Mouse (Mus musculus): ENCODE results near the gene Nme9. TPM values are rescaled to one million over a fixed set of nuclear protein-coding genes. Genes with fewer than 3 reads are reported as not detected.
A peak's percentile ranks its signal among the peaks of the same experiment; 100 is the strongest.

Gene Nme9
- polyA plus RNA-seq, 1 experiment from 2014 or later = not detected

- Histone ChIP-seq H3K9me3 (ENCODE audit: control insufficient read depth, low read length) (no peaks in the 10 kb centered on the region), H3K4me3 (ENCODE audit: low read depth, low read length) (no peak overlapping the region), H3K9ac (ENCODE audit: low read length) (no peak overlapping the region), H3K27me3 (replicated peaks; ENCODE audit: control insufficient read depth, insufficient read depth, low read length) (peaks cover 15% of the 10 kb centered on the region), H3K36me3 (ENCODE audit: control insufficient read depth, insufficient read depth, low read length) (no peaks in the 10 kb centered on the region), H3K4me1 (replicated peaks; ENCODE audit: control insufficient read depth, insufficient read depth, low read length) (peaks cover 6% of the 10 kb centered on the region), H3K27ac (ENCODE audit: low read depth) (no peak overlapping the region), H3K4me2 (ENCODE audit: low read length) (no peak overlapping the region)
- ATAC-seq (replicated peaks; ENCODE audit: low FRiP score, low TSS enrichment, low read depth) (no peak), DNase-seq (ENCODE audit: low spot score) (no peak)
- WGBS = 81% methylated on average over 5 of the region's 5 CpGs
These were observed 10.3 kb upstream of the Nme9 start for GRCm38 (mm10) chr9:99440941-99441340.

GRCm38 (mm10) chr9:99441647-99442433 is 9.4 kb upstream of the Nme9 start:
- 92% methylated on average over 4 of the region's 4 CpGs for WGBS
- H3K36me3 ChIP-seq (ENCODE audit: control insufficient read depth, insufficient read depth, low read length) = no peaks in the 10 kb centered on the region
- DNase-seq (ENCODE audit: low spot score) (no peak), ATAC-seq (replicated peaks; ENCODE audit: low FRiP score, low TSS enrichment, low read depth) (no peak; the same call in 1 of the 2 replicates)
- H3K27me3 ChIP-seq (replicated peaks; ENCODE audit: control insufficient read depth, insufficient read depth, low read length) = peaks cover 15% of the 10 kb centered on the region
- H3K9ac ChIP-seq (ENCODE audit: low read length) = no peak overlapping the region
- no peak overlapping the region for H3K27ac ChIP-seq (ENCODE audit: low read depth)
- H3K4me2 ChIP-seq (ENCODE audit: low read length) = no peak overlapping the region
- H3K4me3 ChIP-seq (ENCODE audit: low read depth, low read length) = no peak overlapping the region
- H3K9me3 ChIP-seq (ENCODE audit: control insufficient read depth, low read length) = no peaks in the 10 kb centered on the region
- peaks cover 6% of the 10 kb centered on the region; the same call in 1 of the 2 replicates for H3K4me1 ChIP-seq (replicated peaks; ENCODE audit: control insufficient read depth, insufficient read depth, low read length)

DNA sequence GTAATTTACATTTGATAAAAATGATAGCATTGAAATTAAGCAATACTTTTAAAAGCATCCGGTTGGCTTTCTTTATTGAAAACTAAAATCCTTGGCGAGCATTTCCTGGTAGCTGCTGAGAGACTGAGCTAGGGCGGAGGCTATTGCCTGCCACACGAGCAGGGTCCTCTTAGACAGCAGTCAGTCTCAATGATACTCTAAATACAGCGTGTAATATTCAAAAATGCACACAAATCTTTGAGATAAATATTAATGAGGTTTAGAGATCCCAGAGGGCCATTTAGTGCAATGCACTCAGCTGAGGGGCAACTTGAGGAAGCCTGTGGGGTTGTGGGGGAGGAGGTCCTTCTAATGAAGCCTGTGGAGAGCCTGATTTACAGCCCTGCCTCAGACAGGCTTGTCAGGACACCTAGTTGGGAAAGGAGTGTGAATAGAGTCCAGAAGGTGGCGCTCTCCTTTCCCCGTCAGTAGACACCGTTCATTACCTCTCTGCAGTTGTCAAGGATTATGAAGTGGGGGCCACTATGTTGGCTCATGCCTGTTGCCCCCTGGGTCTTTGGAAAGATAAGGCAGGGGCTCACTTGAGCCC is 6.6 kb upstream of the Nme9 start:
- no peak overlapping the region for H3K4me3 ChIP-seq (ENCODE audit: low read depth, low read length)
- ATAC-seq (replicated peaks; ENCODE audit: low FRiP score, low TSS enrichment, low read depth) = 0 out of 2 replicates have a peak, but pooled peaks have one; percentile 40
- H3K27me3 ChIP-seq (replicated peaks; ENCODE audit: control insufficient read depth, insufficient read depth, low read length) = no peaks in the 10 kb centered on the region
- no peak for DNase-seq (ENCODE audit: low spot score)
- H3K9me3 ChIP-seq (ENCODE audit: control insufficient read depth, low read length) = no peaks in the 10 kb centered on the region
- H3K9ac ChIP-seq (ENCODE audit: low read length) = no peak overlapping the region
- H3K4me2 ChIP-seq (ENCODE audit: low read length) = no peak overlapping the region
- 36% methylated on average over 8 of the region's 8 CpGs for WGBS
- H3K27ac ChIP-seq (ENCODE audit: low read depth) = no peak overlapping the region
- no peaks in the 10 kb centered on the region for H3K4me1 ChIP-seq (replicated peaks; ENCODE audit: control insufficient read depth, insufficient read depth, low read length)
- H3K36me3 ChIP-seq (ENCODE audit: control insufficient read depth, insufficient read depth, low read length) = no peaks in the 10 kb centered on the region

DNA sequence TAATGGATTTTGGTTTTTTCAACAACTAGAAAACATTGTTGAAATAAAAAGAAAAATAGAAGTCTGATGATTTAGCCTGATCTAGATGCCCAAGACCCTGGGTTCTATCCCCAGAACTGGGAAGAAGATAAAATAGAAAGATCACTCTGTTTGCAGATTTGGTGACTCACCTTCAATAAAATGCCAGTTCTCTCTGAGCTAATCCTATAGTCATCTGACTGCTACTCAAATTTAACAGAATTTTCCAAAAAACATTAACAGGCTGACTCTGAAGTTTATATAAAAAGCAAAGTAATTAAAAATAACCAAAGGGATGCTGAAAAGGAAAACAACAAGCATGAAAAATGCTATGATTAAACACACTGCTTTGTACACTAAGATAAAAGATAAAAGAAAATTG is 5.0 kb upstream of the Nme9 start:
- H3K36me3 ChIP-seq (ENCODE audit: control insufficient read depth, insufficient read depth, low read length) = no peaks in the 10 kb centered on the region
- 0 out of 2 replicates have a peak, but pooled peaks cover 7% of the 10 kb centered on the region for H3K27me3 ChIP-seq (replicated peaks; ENCODE audit: control insufficient read depth, insufficient read depth, low read length)
- no peak overlapping the region for H3K4me2 ChIP-seq (ENCODE audit: low read length)
- no peak overlapping the region for H3K27ac ChIP-seq (ENCODE audit: low read depth)
- DNase-seq (ENCODE audit: low spot score) (no peak), ATAC-seq (replicated peaks; ENCODE audit: low FRiP score, low TSS enrichment, low read depth) (no peak)
- H3K9me3 ChIP-seq (ENCODE audit: control insufficient read depth, low read length) = no peaks in the 10 kb centered on the region
- H3K4me1 ChIP-seq (replicated peaks; ENCODE audit: control insufficient read depth, insufficient read depth, low read length) = no peaks in the 10 kb centered on the region
- no peak overlapping the region for H3K4me3 ChIP-seq (ENCODE audit: low read depth, low read length)
- H3K9ac ChIP-seq (ENCODE audit: low read length) = no peak overlapping the region

DNA sequence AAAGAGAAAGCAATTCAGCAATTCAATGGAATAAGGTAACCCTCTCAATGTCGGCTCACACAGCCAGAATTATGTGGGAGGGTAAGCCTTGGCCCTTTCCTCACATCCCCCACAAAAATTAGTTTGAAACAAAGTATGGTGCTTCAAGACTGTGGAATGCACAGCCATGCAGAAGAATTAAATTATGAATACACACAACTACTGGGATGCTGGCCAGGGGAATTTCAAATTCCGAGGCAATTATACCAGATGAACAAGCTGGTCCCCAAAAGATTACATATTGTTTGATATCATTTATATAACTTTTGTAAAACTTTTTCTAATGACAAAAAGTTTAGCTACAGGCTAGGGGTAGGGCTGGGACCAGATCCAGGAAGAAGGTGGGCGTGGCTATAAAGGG is 4.0 kb upstream of the Nme9 start:
- DNase-seq (ENCODE audit: low spot score) (no peak), ATAC-seq (replicated peaks; ENCODE audit: low FRiP score, low TSS enrichment, low read depth) (no peak)
- WGBS = 61% methylated on average over 3 of the region's 3 CpGs
- no peak overlapping the region for H3K4me2 ChIP-seq (ENCODE audit: low read length)
- H3K36me3 ChIP-seq (ENCODE audit: control insufficient read depth, insufficient read depth, low read length) = no peaks in the 10 kb centered on the region
- no peaks in the 10 kb centered on the region for H3K9me3 ChIP-seq (ENCODE audit: control insufficient read depth, low read length)
- H3K4me3 ChIP-seq (ENCODE audit: low read depth, low read length) = no peak overlapping the region
- no peaks in the 10 kb centered on the region for H3K4me1 ChIP-seq (replicated peaks; ENCODE audit: control insufficient read depth, insufficient read depth, low read length)
- H3K9ac ChIP-seq (ENCODE audit: low read length) = no peak overlapping the region
- no peak overlapping the region for H3K27ac ChIP-seq (ENCODE audit: low read depth)
- H3K27me3 ChIP-seq (replicated peaks; ENCODE audit: control insufficient read depth, insufficient read depth, low read length) = 0 out of 2 replicates have a peak, but pooled peaks cover 7% of the 10 kb centered on the region

GRCm38 (mm10) chr9:99449886-99450647 is 1.2 kb upstream of the Nme9 start:
- WGBS = 46% methylated on average over 9 of the region's 9 CpGs
- H3K9ac ChIP-seq (ENCODE audit: low read length) = no peak overlapping the region
- H3K36me3 ChIP-seq (ENCODE audit: control insufficient read depth, insufficient read depth, low read length) = no peaks in the 10 kb centered on the region
- no peak for DNase-seq (ENCODE audit: low spot score)
- H3K9me3 ChIP-seq (ENCODE audit: control insufficient read depth, low read length) = no peaks in the 10 kb centered on the region
- H3K4me3 ChIP-seq (ENCODE audit: low read depth, low read length) = no peak overlapping the region
- H3K27me3 ChIP-seq (replicated peaks; ENCODE audit: control insufficient read depth, insufficient read depth, low read length) = 0 out of 2 replicates have a peak, but pooled peaks cover 7% of the 10 kb centered on the region
- H3K4me1 ChIP-seq (replicated peaks; ENCODE audit: control insufficient read depth, insufficient read depth, low read length) = no peaks in the 10 kb centered on the region
- no peak overlapping the region for H3K27ac ChIP-seq (ENCODE audit: low read depth)
- no peak overlapping the region for H3K4me2 ChIP-seq (ENCODE audit: low read length)
- ATAC-seq (replicated peaks; ENCODE audit: low FRiP score, low TSS enrichment, low read depth) = no peak

GRCm38 (mm10) chr9:99454211-99454610 is 2.9 kb downstream of the Nme9 start:
- H3K27ac ChIP-seq (ENCODE audit: low read depth) = no peak overlapping the region
- H3K9ac ChIP-seq (ENCODE audit: low read length) = no peak overlapping the region
- WGBS = 80% methylated on average over 4 of the region's 4 CpGs
- H3K9me3 ChIP-seq (ENCODE audit: control insufficient read depth, low read length) = no peaks in the 10 kb centered on the region
- H3K4me1 ChIP-seq (replicated peaks; ENCODE audit: control insufficient read depth, insufficient read depth, low read length) = no peaks in the 10 kb centered on the region
- no peaks in the 10 kb centered on the region for H3K36me3 ChIP-seq (ENCODE audit: control insufficient read depth, insufficient read depth, low read length)
- no peak overlapping the region for H3K4me3 ChIP-seq (ENCODE audit: low read depth, low read length)
- DNase-seq (ENCODE audit: low spot score) (no peak), ATAC-seq (replicated peaks; ENCODE audit: low FRiP score, low TSS enrichment, low read depth) (no peak)
- no peak overlapping the region for H3K4me2 ChIP-seq (ENCODE audit: low read length)
- H3K27me3 ChIP-seq (replicated peaks; ENCODE audit: control insufficient read depth, insufficient read depth, low read length) = 0 out of 2 replicates have a peak, but pooled peaks cover 7% of the 10 kb centered on the region

DNA sequence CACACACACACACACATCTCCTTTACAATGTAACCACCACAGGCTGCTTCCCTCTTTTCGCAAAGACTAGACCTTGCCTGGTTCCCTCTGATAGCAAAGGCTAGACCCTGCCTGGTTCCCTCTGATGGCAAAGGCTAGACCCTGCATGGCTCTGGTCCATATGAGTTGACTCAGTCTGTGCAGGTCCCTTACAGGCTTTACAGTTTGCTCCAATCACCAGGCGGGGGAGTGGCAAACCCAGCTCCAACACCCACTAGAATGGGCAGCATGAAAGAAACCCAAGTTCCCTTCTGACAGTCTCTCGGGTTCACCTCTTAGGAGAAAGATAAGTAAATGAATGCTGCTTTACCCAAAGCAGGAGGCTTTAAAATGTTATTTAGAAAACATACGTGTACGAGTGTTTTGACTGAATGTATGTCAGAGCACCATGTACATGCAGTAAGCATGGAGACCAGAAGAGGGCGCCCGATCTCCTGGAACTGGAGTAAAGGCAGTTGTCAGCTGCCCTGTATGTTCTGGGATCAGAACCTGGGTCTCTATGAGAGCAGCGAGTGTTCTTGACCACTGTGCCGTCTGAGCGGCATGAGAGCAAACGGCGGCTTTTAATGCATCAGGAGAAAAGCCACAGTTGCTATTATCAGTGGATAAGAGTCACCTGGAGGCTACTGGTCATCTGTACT is 7.4 kb downstream of the Nme9 start:
- WGBS = 41% methylated on average over 12 of the region's 12 CpGs
- Histone ChIP-seq H3K27ac (ENCODE audit: low read depth) (no peak overlapping the region), H3K9ac (ENCODE audit: low read length) (no peak overlapping the region), H3K27me3 (replicated peaks; ENCODE audit: control insufficient read depth, insufficient read depth, low read length) (no peaks in the 10 kb centered on the region), H3K9me3 (ENCODE audit: control insufficient read depth, low read length) (no peaks in the 10 kb centered on the region), H3K4me1 (replicated peaks; ENCODE audit: control insufficient read depth, insufficient read depth, low read length) (no peaks in the 10 kb centered on the region), H3K36me3 (ENCODE audit: control insufficient read depth, insufficient read depth, low read length) (no peaks in the 10 kb centered on the region), H3K4me3 (ENCODE audit: low read depth, low read length) (no peak overlapping the region), H3K4me2 (ENCODE audit: low read length) (no peak overlapping the region)
- DNase-seq (ENCODE audit: low spot score) = peak; percentile 82
- no peak for ATAC-seq (replicated peaks; ENCODE audit: low FRiP score, low TSS enrichment, low read depth)

All from intestine, embryonic 14.5 days (tissue).